Mouse (Mus musculus) adrenal gland, postnatal 10 days (tissue): Measurements from ENCODE around the gene Dlgap1. TPM values are rescaled to one million over a fixed set of nuclear protein-coding genes. Genes with fewer than 3 reads are reported as not detected.
A peak's percentile ranks its signal among the peaks of the same experiment; 100 is the strongest.
"Not testable (repeated sequence)": the region's sequence is repeated elsewhere in the genome, so short reads cannot be mapped to it uniquely, and the experiment has no call there.

Experiments
- DNase-seq: peaks from one replicate; pipeline ENCODE4 v3.0.0; 2021; ENCODE audit warnings: mixed read lengths
- total RNA-seq, 2 experiments: library from RNA; stranded (reverse); gene quantifications; 2 replicates each; pipeline ENCODE4 v1.2.3; 2021

The Dlgap1 gene
- total RNA-seq, 2 experiments from 2014 or later, result 14.3 to 21.0 TPM

GRCm38 (mm10) chr17:70810795-70811194 lies 841.9 kb downstream of the Dlgap1 start:
- DNase-seq, result no peak

DNA sequence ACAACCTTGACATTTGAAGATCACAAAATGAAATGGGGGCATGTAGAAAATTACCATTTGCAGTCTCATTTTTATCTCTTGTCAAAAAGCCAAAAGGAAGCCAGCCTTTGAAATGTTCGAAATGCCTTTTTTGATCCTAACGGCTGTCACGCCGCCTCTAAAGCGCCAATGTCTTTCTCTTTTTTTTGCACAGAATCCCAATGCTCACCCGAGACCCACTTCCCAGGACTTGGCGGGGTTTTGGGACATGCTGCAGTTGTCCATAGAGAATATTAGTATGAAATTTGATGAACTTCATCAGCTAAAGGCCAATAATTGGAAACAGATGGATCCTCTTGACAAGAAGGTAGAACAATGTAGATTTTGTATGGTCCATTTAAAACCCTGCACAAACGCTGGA lies 846.1 kb downstream of the Dlgap1 start:
- DNase-seq, result no peak

DNA sequence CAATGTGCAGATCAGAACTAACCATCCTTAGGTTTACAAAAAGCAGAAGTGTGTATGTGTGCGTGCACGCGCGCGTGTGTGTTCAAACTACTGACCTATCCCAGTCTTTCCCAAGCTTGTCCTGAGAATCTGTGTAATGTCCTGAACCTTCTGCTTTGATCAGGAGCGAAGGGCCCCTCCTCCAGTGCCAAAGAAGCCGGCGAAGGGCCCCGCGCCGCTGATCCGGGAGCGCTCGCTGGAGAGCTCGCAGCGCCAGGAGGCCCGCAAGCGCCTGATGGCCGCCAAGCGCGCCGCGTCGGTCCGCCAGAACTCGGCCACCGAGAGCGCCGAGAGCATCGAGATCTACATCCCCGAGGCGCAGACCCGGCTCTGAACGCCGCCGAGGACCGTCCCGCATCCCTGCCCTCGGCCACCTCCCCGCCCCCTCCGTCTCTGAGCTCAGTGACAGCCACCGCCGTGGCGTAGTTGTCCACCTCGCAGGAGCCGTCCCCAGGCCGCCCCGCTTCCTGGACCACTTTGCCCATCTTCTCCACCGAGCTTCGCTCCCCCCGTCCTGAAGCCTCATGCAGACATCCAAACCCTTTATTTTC lies 849.1 kb downstream of the Dlgap1 start:
- DNase-seq, result peak; percentile 56

GRCm38 (mm10) chr17:70823083-70823482 lies 854.2 kb downstream of the Dlgap1 start:
- no peak for DNase-seq

GRCm38 (mm10) chr17:70826227-70826626 lies 857.4 kb downstream of the Dlgap1 start:
- no peak for DNase-seq

- DNase-seq, result not testable (repeated sequence)
Observed at GRCm38 (mm10) chr17:70827463-70828179, 858.7 kb downstream of the Dlgap1 start.

- DNase-seq, result no peak
Observed at GRCm38 (mm10) chr17:70828180-70828528, 859.3 kb downstream of the Dlgap1 start.

DNA sequence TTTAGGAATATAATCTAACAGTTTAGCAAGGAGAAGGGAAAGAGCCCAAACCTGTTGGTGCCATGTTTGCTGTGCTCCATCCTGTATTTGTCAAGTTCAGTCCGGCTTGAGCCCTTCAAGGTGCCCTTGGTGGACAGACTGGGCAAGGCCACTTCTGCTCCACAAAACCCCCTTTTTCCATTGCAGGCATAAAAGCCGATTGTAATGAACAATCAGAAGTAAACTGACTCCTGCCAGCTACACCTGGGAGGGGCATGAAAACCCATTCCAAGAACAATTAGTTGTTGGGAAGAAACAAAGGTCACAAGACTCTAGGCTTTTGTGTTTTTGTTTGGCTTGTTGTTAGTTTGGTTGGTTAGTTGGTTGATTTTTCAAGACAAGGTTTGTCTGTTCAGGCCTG lies 859.7 kb downstream of the Dlgap1 start:
- DNase-seq, result no peak

- DNase-seq, result no peak
Observed at GRCm38 (mm10) chr17:70829217-70829616, 860.3 kb downstream of the Dlgap1 start.

DNA sequence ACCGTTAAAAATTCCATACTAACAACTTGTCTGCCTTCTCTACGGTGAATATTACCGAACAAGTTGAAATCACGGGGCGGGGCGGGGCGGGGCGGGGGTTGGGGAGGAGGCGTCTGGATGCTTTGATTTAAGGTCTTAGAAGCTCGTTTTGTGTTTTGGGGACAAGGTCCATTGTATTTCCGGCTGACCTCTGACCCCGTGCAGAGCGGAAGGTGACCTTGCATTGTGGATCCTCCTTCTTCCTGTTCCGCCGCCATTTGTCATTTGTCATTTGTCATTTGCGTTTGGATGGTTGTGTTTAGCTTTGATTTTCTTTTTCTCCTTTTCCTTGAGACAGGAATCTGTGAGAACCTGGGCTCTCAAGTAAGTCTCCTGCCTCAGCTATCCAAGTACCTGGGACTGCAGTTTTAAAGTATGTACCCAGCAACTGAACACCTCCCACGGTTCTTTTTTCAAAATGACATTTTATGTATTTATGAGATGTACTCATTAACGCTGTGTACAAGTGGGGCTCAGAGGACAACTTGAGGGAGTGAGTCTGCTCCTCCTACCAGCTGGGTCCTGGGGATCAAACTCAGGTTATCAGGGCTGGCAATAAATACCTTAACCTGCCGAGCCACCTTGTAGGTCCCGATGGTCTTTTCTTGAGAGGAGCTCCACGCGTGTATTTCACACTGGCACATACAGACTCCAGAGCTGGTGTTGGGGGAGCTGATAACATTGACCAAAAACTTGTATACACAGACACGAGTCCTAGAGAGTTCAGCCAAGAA lies 861.3 kb downstream of the Dlgap1 start:
- DNase-seq, result no peak

- DNase-seq, result no peak
Observed at GRCm38 (mm10) chr17:70831591-70831990, 862.7 kb downstream of the Dlgap1 start.

- peak; percentile 49 for DNase-seq
Observed at GRCm38 (mm10) chr17:70832544-70832943, 863.7 kb downstream of the Dlgap1 start.

DNA sequence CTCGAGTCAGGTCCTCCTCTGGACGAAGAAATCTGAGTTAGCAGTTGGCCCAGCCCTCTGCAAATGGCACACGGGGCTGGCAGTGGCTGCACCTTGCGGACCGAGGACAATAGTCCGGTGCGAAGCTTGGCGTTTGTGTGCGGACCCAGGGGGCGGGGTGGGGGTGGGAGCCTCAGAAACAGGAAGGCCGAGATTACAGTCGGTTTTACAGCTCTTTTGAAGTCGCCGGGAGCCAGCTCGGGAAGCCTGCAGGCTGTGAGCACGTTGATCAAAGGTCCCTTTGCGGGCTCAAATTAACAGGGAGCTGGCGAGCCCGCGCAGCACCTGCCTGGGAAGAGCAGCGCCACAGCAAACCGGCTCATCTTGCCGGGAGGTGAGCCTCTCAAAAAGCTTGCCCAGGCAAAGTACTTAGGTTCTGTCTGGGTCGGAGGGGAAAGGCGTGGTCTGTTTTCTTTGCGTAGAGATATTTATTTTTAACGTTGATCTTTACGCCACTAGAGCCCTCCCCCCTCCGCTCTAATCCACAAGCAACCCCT lies 865.6 kb downstream of the Dlgap1 start:
- DNase-seq, result peak; percentile 56

GRCm38 (mm10) chr17:70835071-70835790 lies 866.4 kb downstream of the Dlgap1 start:
- no peak for DNase-seq

GRCm38 (mm10) chr17:70836820-70837219 lies 867.9 kb downstream of the Dlgap1 start:
- peak; percentile 56 for DNase-seq

DNA sequence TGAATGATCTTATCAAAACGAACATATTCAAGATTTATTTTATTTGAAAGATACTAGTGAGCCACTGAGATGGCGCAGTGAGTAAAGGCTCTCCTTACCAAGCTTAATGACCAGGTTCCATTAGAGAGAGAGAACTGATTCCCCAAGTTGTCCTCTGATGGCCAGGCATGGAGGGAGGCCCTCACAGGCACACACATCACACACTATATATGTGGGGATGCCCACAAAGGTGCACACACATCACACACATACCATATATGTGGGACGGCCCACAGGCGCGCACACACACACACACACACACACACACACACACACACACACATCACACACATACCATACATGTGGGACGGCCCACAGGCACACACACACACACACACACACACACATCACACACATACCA lies 868.6 kb downstream of the Dlgap1 start:
- not testable (repeated sequence) for DNase-seq

- DNase-seq, result no peak
Observed at GRCm38 (mm10) chr17:70838031-70838430, 869.2 kb downstream of the Dlgap1 start.

DNA sequence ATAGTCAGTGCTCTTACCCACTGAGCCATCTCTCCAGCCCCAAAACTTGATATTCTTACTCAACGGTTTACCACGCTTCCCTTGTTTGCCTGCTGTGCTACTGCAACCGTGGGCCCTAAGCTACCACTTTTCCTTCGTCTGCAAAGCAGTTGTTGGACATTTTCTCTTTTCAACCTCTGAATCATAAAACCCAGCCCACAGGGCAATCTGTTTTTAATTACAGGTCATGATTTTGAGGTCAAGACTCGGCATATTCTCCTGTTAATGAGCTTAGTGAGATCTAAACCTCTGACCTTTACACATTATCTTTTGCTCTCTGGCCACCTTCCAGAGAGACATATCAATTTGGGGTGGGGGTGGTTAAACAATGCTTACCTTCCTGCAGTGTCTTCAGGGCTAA lies 869.7 kb downstream of the Dlgap1 start:
- no peak for DNase-seq

- DNase-seq, result no peak
Observed at GRCm38 (mm10) chr17:70843252-70843651, 874.4 kb downstream of the Dlgap1 start.

- DNase-seq, result no peak
Observed at GRCm38 (mm10) chr17:70844971-70845370, 876.1 kb downstream of the Dlgap1 start.

DNA sequence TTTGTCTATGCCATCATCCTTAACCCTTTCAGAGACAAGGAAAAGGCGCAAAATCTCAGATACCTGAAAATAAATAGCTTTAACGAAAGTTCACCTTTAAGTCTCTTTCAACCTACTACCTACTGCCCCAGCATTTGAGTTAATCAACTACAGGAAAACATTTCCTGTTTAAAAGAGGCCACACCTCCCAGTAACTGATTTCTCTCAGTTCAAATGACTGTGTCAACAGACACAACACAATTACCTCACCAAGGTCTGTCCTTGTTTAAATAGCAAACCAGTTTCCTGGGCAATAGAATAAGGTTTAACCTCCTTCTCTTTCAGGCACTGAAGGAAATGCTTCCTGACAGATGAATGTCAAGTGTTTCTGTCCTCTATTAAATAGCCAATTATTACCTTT lies 876.7 kb downstream of the Dlgap1 start:
- no peak for DNase-seq

GRCm38 (mm10) chr17:70846111-70846644 lies 877.3 kb downstream of the Dlgap1 start:
- DNase-seq, result peak; percentile 37
